Mouse (Mus musculus) splenic B cell, adult 2 months (primary cell): ENCODE data around the gene Nfe2.

Source experiments
- DNase-seq: peaks from one replicate; pipeline ENCODE4 v3.0.0-alpha.2; 2011; ENCODE audit warnings: low read depth, low spot score
- H3K27me3 ChIP-seq: 2 replicates; pipeline ENCODE4 v1.6.1; 2012; ENCODE audit warnings: mild to moderate bottlenecking, low read length, moderate library complexity, mixed read lengths; ENCODE audit not compliant: control insufficient read depth, poor library complexity, insufficient read depth, severe bottlenecking
- H3K36me3 ChIP-seq: 2 replicates; pipeline ENCODE4 v1.6.1; 2012; ENCODE audit warnings: mild to moderate bottlenecking, low read length, moderate library complexity, mixed read lengths; ENCODE audit not compliant: control insufficient read depth, poor library complexity, insufficient read depth, severe bottlenecking

The Nfe2 gene

GRCm38 (mm10) chr15:103257790-103258728 lies at the start of gene Nfe2:
TSS of gene Nfe2 (minus strand) at chr15:103258403.
- peak; percentile 56 for DNase-seq
- peaks cover 3% of the 10 kb centered on the region for H3K27me3 ChIP-seq

GRCm38 (mm10) chr15:103307125-103307524 lies 48.9 kb upstream of the Nfe2 start:
- H3K27me3 ChIP-seq: no peaks in the 10 kb centered on the region
- H3K36me3 ChIP-seq: no peaks in the 10 kb centered on the region
- DNase-seq: peak; percentile 96

More at GRCm38 (mm10) chr15:103257790-103258728, at the start of gene Nfe2:
- no peaks in the 10 kb centered on the region for H3K36me3 ChIP-seq

- Histone ChIP-seq H3K36me3 (no peaks in the 10 kb centered on the region), H3K27me3 (no peaks in the 10 kb centered on the region)
- no peak for DNase-seq
Observed at GRCm38 (mm10) chr15:103305792-103306645, 47.8 kb upstream of the Nfe2 start.

- Histone ChIP-seq H3K27me3 (no peaks in the 10 kb centered on the region), H3K36me3 (no peaks in the 10 kb centered on the region)
- DNase-seq: peak; percentile 94
Observed at GRCm38 (mm10) chr15:103305070-103305678, 47.0 kb upstream of the Nfe2 start.

DNA sequence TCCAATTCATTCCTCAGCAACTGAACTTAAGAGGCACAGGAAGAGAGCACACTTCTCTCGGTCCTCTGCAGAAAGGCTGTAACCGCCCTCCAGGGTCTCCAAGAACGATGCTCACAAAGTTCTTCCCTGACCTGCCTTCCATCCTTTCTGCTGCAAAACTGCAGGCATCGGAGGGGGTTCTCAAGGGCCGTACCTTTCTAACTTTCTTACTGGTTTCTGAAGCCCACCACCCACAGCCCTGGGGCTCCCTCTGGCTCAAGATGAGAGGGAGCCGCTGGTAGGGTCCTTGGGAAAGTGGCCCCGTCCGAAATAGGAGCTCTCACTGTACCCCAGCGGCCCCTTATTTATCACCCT lies 46.4 kb upstream of the Nfe2 start:
- peak; percentile 13 for DNase-seq
- Histone ChIP-seq H3K27me3 (no peaks in the 10 kb centered on the region), H3K36me3 (no peaks in the 10 kb centered on the region)

GRCm38 (mm10) chr15:103303916-103304615 lies 45.9 kb upstream of the Nfe2 start:
- Histone ChIP-seq H3K36me3 (no peaks in the 10 kb centered on the region), H3K27me3 (no peaks in the 10 kb centered on the region)

GRCm38 (mm10) chr15:103302341-103303021 lies 44.3 kb upstream of the Nfe2 start:
- Histone ChIP-seq H3K27me3 (no peaks in the 10 kb centered on the region), H3K36me3 (no peaks in the 10 kb centered on the region; the same call in 1 of the 2 replicates)
- no peak for DNase-seq

More at GRCm38 (mm10) chr15:103303916-103304615, 45.9 kb upstream of the Nfe2 start:
- no peak for DNase-seq

GRCm38 (mm10) chr15:103301547-103302340 lies 43.5 kb upstream of the Nfe2 start:
- Histone ChIP-seq H3K27me3 (no peaks in the 10 kb centered on the region), H3K36me3 (peaks cover under 1% of the 10 kb centered on the region; the same call in 1 of the 2 replicates)
- DNase-seq: no peak

GRCm38 (mm10) chr15:103301046-103301445 lies 42.8 kb upstream of the Nfe2 start:
- H3K36me3 ChIP-seq: peaks cover 3% of the 10 kb centered on the region; the same call in 1 of the 2 replicates
- no peaks in the 10 kb centered on the region for H3K27me3 ChIP-seq
- no peak for DNase-seq

DNA sequence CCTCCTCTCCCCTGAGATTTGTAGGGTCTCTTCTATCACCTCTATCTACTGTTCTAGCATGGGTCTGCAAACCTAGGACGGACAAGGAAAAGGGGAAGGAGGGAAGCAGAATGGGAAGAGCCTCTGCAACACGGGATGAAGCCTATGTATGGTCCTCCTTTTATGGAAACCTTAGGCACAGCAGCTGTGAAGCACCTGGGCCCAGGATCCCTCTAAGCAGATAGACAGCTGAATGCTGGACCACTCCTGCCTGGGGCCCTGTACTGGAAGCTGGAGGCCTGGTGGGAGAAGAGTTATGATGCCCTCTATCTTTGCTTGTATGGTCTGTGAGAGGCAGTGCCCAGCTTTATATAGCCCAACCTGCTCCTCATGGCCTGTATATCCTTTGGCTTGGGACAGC lies 42.4 kb upstream of the Nfe2 start:
- Histone ChIP-seq H3K27me3 (no peaks in the 10 kb centered on the region), H3K36me3 (peaks cover 3% of the 10 kb centered on the region; the same call in 1 of the 2 replicates)
- no peak for DNase-seq

- Histone ChIP-seq H3K36me3 (peaks cover 3% of the 10 kb centered on the region; the same call in 1 of the 2 replicates), H3K27me3 (no peaks in the 10 kb centered on the region)
- no peak for DNase-seq
Observed at GRCm38 (mm10) chr15:103300067-103300471, 41.9 kb upstream of the Nfe2 start.

- Histone ChIP-seq H3K36me3 (peaks cover 3% of the 10 kb centered on the region; the same call in 1 of the 2 replicates), H3K27me3 (no peaks in the 10 kb centered on the region)
- DNase-seq: no peak
Observed at GRCm38 (mm10) chr15:103299644-103300043, 41.4 kb upstream of the Nfe2 start.
